Mouse (Mus musculus): ENCODE data around the gene Hsdl2. TPM values are rescaled to one million over a fixed set of nuclear protein-coding genes. Genes with fewer than 3 reads are reported as not detected.

Hsdl2 gene
- total RNA-seq, 2 experiments from 2014 or later = 25.3 to 26.6 TPM

DNA sequence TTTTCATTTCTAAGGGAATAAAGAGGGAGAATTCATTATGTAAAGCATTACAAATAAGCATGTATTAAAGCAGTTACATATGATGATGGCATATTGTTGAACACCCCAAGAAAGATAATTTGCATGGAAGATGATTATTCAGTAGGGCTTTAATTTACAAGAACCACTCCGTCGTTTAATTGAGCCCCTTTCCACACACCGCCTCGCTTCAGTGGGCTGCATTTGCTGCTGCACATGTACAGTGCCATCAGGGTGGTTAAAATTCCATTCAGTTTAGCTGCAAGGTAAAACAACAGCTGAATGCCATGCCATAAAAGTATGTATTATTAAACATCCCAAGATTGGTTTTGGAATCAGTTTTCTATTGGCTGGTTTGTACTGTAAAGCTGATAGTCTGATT lies 63.6 kb downstream of the Hsdl2 start:
- Histone ChIP-seq H3K4me3 (no peak overlapping the region), H3K27ac (no peak overlapping the region)
- DNase-seq (ENCODE audit: low spot score in 2 of 2) = no peak
- TF ChIP-seq CTCF (conservative IDR thresholded peaks at IDR 0.05) = no peak

GRCm38 (mm10) chr4:59645610-59646009 lies 64.2 kb downstream of the Hsdl2 start:
- TF ChIP-seq CTCF (conservative IDR thresholded peaks at IDR 0.05) = no peak
- no peak for DNase-seq (ENCODE audit: low spot score in 2 of 2)

GRCm38 (mm10) chr4:59646020-59646696 lies 64.8 kb downstream of the Hsdl2 start:
- no peak overlapping the region for H3K27ac ChIP-seq
- no peak overlapping the region for H3K4me3 ChIP-seq
- no peak for DNase-seq (ENCODE audit: low spot score in 2 of 2)
- no peak for TF ChIP-seq CTCF (conservative IDR thresholded peaks at IDR 0.05)

More at GRCm38 (mm10) chr4:59645610-59646009, 64.2 kb downstream of the Hsdl2 start:
- H3K4me3 ChIP-seq = no peak overlapping the region
- H3K27ac ChIP-seq = no peak overlapping the region

- DNase-seq (ENCODE audit: low spot score in 2 of 2) = no peak
- no peak for TF ChIP-seq CTCF (conservative IDR thresholded peaks at IDR 0.05)
- H3K4me3 ChIP-seq = no peak overlapping the region
- H3K27ac ChIP-seq = no peak overlapping the region
Observed at GRCm38 (mm10) chr4:59649119-59649518, 67.8 kb downstream of the Hsdl2 start.

DNA sequence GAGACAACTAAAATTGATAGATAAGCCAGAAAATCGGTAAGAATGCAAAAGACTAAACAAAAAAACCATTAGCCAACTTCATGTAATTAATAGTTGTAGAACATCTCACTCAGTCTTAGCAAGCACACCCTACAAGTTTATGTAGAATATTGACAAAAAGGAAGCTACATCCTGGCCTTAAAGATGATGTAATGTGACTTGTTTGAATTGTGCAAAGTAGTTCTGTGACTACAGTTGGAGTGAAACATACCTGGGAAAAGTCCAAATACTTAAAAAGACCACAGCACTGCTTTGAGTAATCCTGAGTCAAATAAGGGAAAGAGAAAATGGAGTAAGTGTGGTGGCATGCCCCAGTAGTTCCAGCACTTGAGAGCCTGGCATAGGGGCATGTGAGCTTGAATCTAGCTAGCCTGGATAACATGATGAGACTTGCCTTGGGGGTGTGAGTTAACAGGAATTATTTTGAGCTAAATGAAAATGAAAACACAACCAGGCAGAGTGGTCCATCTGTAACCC lies 70.9 kb downstream of the Hsdl2 start:
- no peak for TF ChIP-seq CTCF (conservative IDR thresholded peaks at IDR 0.05)
- DNase-seq (ENCODE audit: low spot score in 2 of 2) = no peak
- no peak overlapping the region for H3K27ac ChIP-seq
- H3K4me3 ChIP-seq = no peak overlapping the region

DNA sequence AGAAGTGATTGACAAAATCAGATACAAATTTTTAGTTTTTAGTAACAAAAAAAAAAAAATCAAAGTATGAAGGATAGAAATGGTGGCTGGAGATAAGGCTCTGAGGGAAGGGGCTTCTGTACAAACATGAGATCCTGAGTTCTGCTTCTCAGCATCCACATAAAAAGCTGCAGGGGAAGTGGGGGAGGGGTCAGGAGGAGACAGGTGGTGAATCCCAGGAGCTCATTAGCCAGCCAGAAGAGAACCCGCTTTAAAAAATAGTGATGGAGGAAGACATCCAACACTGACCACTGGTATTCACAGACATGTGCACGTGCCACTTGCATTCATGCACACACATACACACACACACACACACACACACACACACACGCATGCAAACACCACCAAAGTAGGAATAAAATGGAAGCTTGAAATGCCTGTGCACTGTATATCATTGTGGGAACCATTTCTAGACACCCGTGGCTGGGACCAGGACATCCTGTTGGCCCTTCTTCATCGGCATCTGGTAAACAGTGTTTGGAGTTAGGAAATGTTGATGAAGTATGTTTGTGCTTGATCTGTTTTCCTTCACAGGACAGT lies 74.8 kb downstream of the Hsdl2 start:
- Histone ChIP-seq H3K4me3 (no peak overlapping the region), H3K27ac (no peak overlapping the region)
- DNase-seq (ENCODE audit: low spot score in 2 of 2) = no peak
- no peak for TF ChIP-seq CTCF (conservative IDR thresholded peaks at IDR 0.05)

DNA sequence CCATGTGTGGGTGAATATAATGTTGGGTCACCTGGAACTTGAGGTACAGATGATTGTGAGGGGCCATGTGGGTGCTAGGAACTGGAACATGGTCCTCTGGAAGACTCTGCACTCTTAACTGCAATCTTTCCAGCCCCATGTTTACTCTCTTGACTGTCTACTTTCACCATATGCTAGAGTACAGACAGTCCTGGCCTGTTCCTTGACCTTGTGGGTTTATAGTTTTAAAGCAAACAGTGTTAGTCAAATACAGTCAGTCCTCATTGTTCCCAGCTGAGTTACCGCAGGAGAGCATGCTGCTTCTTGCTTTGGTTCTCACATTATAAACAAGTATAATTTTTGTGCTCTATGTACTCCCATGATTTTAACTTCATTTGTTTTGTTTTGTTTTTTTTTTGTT lies 80.8 kb downstream of the Hsdl2 start:
- Histone ChIP-seq H3K27ac (no peak overlapping the region), H3K4me3 (no peak overlapping the region)
- TF ChIP-seq CTCF (conservative IDR thresholded peaks at IDR 0.05) = no peak
- no peak for DNase-seq (ENCODE audit: low spot score in 2 of 2)

DNA sequence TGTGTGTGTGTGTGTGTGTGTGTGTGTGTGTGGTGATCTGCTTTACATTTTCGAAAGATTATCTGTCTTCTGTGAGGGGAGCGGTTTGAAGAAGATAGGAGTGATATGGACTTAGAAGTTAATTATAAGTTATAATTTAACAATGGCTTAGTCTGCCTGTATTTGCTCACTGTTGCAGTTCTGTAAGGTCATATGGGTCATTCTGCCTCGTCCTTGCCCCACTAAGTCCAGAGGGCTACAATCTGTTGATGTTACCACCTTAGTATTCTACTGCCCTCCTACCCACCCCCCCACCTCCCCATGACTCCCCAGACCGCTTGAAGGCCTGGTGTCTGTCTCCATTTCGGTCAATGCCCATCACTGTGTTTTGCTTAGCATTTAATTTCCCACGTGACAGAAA lies 82.1 kb downstream of the Hsdl2 start:
- no peak for DNase-seq (ENCODE audit: low spot score in 2 of 2)
- no peak overlapping the region for H3K27ac ChIP-seq
- TF ChIP-seq CTCF (conservative IDR thresholded peaks at IDR 0.05) = no peak
- no peak overlapping the region for H3K4me3 ChIP-seq

DNA sequence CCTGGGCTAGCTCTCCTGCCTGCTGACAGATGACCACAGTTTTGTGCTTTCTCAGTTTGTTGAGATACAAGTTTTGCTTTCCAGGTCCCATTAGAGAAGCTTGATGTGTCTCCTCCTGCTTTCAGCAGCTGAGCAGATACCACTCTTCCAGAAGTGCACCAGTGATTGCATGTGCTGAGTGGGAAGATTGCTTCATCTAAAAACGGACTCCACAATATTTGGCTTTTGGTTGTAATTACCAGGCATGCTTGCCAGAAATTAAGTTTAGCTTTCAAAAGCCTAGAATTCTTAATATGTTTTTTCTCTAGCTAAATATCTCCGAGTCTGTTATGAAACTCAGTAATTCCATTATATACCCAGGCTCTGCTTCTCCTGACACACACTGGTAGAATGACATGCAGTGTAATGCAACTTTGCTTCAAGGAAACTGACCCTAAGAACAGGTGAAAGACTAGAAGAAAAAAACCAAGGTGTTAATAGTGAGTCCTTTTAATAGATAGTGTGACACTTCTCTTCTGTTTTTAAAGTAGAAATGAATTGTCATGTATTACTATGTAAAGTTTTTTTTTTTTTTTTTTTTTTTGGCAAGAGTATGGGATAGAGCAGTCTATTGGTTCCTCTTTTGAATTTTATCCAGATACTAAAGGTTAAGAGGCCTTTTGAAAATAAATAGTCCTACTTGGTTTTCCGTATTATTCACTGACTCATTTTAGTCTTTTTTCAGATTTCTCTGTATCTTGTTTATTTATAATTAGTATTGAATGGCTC lies 85.4 kb downstream of the Hsdl2 start:
- TF ChIP-seq CTCF (conservative IDR thresholded peaks at IDR 0.05) = no peak
- peak overlapping the region; percentile 28; the same call in 1 of the 2 replicates for H3K27ac ChIP-seq
- DNase-seq (ENCODE audit: low spot score in 2 of 2) = no peak
- no peak overlapping the region for H3K4me3 ChIP-seq

DNA sequence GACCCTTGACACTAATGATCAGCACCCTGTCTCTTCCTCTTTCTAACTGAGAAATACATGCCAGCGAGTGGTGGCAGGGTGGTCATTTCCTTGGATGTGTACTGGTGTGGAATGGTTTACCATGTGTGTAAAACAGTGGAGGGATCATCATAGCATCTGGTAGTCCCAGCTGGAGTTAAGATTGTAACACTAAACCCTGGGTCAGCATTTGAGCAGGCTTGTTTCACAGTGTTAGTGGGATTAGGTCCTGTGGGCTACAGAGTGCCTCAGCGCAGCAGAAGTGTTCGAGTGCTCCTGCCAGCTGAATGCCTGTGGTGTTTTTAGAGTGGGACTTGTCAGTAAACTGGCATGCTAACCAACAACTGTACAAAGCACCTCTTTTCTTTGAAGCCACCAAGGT lies 86.7 kb downstream of the Hsdl2 start:
- DNase-seq (ENCODE audit: low spot score in 2 of 2) = no peak
- no peak for TF ChIP-seq CTCF (conservative IDR thresholded peaks at IDR 0.05)

More for the DNA sequence above, 86.7 kb downstream of the Hsdl2 start:
- Histone ChIP-seq H3K27ac (no peak overlapping the region), H3K4me3 (no peak overlapping the region)

Other genes starting within 250 kb of the Hsdl2 start
- gene Susd1, start 142.9 kb upstream of the Hsdl2 start, total RNA-seq (2021) = 10 to 100 TPM in 1 of 2 experiments, 1 to 10 TPM in 1; 9.9 to 10.3 TPM
- gene Ptbp3, start 32.2 kb upstream of the Hsdl2 start, total RNA-seq (2021) = 10 to 100 TPM; 35.6 to 44.3 TPM
- gene E130308A19Rik, start 44.6 kb downstream of the Hsdl2 start, total RNA-seq (2021) = 10 to 100 TPM; 12.8 to 13.6 TPM
- 10 to 100 TPM; 23.6 to 25.6 TPM for gene Inip, start 220.0 kb downstream of the Hsdl2 start, total RNA-seq (2021)
- gene Snx30, start 224.3 kb downstream of the Hsdl2 start, total RNA-seq (2021) = 10 to 100 TPM; 40.3 to 44.6 TPM

Data from layer of hippocampus, adult 2 months (tissue).